Mouse (Mus musculus) lung, embryonic 16.5 days (tissue): ENCODE measurements at regions not wholly inside any gene's neighbourhood (a gene's known extent, or its start where the extent isn't known, plus 50 kb on each side); places are given as distances from the start of the nearest gene placed in this dataset.
A peak's percentile ranks its signal among the peaks of the same experiment; 100 is the strongest.

ENCODE experiments used
- ATAC-seq: fragments of 200-750 bp; cut with Nextera tagmentation; 2 replicates; pipeline ENCODE4 v1.8.0; 2017; ENCODE audit warnings: low read depth, mild to moderate bottlenecking, moderate library complexity
- H3K27ac ChIP-seq: fragments of 300-500 bp; sonication (generic); 2 replicates; pipeline ENCODE4 v1.5.1; 2014; ENCODE audit warnings: mild to moderate bottlenecking, control low read depth, low read length
- H3K27me3 ChIP-seq: fragments of 300-500 bp; sonication (generic); 2 replicates; pipeline ENCODE4 v1.6.1; 2014; ENCODE audit warnings: low read depth, low read length, mixed read lengths; ENCODE audit not compliant: control insufficient read depth, insufficient read depth
- H3K36me3 ChIP-seq: fragments of 300-500 bp; sonication (generic); 2 replicates; pipeline ENCODE4 v1.6.1; 2014; ENCODE audit warnings: low read length; ENCODE audit not compliant: control insufficient read depth, insufficient read depth
- H3K4me1 ChIP-seq: fragments of 300-500 bp; sonication (generic); replicated peaks from 2 replicates; pipeline ENCODE4 v1.6.1; 2014; ENCODE audit warnings: low read length, mixed read lengths; ENCODE audit not compliant: control insufficient read depth, insufficient read depth
- H3K4me2 ChIP-seq: fragments of 300-500 bp; sonication (generic); 2 replicates; pipeline ENCODE4 v1.6.1; 2014; ENCODE audit warnings: low read depth, low read length, control low read depth
- H3K4me3 ChIP-seq: fragments of 300-500 bp; sonication (generic); 2 replicates; pipeline ENCODE4 v1.5.1; 2014; ENCODE audit warnings: mild to moderate bottlenecking, low read length, control low read depth
- H3K9ac ChIP-seq: fragments of 300-500 bp; sonication (generic); 2 replicates; pipeline ENCODE4 v1.6.1; 2014; ENCODE audit warnings: low read length, control low read depth
- H3K9me3 ChIP-seq: fragments of 300-500 bp; sonication (generic); 2 replicates; pipeline ENCODE4 v1.6.1; 2016; ENCODE audit warnings: low read length; ENCODE audit not compliant: control insufficient read depth
- WGBS: fragments of 180-500 bp; shearing (Covaris S2); extraction: QIAGEN DNeasy Blood & Tissue Kit; methylation state at CpG from one replicate; pipeline ENCODE4 v1.1.7; 2014; 5-methylcytosine and 5-hydroxymethylcytosine counted together

DNA sequence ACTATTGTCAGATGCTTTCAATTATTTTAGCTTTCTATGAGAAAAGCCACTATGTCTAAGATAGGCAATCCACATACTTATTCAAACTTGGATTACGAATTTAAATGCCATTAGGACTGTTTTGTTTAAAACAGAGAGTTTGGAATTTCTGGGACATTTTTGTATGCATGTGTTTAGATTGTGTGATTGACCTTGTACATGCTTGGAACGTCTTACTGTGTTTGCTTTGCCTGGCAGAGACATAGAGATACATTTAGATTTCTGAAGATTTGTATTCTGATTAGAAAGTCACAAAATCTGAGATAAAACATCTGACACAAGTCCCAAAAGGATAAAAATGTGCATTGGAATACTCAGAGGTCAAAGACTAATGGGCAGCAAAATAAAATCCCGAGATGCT is 784.3 kb downstream of the Flrt2 start:
- Histone ChIP-seq H3K4me1 (no peaks in the 10 kb centered on the region), H3K36me3 (no peaks in the 10 kb centered on the region), H3K27ac (no peak overlapping the region), H3K4me3 (no peak overlapping the region), H3K9me3 (no peaks in the 10 kb centered on the region), H3K4me2 (no peak overlapping the region), H3K27me3 (no peaks in the 10 kb centered on the region), H3K9ac (no peak overlapping the region)
- ATAC-seq = peak; percentile 62
- 14% methylated on average over 3 of the region's 3 CpGs for WGBS

DNA sequence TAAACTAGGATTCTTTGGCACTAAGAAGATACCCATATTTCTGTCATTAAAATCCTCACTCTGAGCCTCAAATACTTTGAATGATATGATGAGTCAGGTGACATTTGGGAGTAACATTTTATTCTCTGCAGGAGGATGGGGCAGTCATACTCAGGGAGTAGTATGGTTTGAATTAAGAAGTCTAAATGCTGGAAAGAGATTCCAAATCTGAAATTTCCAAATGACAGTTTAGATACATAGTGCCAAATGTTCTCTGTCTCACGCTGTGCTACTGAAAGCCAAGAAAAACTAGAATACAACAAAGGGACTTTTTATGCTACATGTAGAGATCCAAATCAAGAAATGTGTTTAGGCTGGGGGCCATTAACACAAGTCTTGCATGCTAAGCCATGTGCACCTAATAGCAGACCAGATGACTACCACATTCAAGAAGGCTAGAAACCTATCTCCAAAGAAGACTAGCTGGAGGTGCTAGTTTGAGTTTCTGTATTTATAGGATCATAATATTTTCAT is 796.5 kb downstream of the Flrt2 start:
- H3K4me1 ChIP-seq = no peaks in the 10 kb centered on the region
- 73% methylated on average over 1 of the region's 1 CpGs for WGBS
- no peak for ATAC-seq

DNA sequence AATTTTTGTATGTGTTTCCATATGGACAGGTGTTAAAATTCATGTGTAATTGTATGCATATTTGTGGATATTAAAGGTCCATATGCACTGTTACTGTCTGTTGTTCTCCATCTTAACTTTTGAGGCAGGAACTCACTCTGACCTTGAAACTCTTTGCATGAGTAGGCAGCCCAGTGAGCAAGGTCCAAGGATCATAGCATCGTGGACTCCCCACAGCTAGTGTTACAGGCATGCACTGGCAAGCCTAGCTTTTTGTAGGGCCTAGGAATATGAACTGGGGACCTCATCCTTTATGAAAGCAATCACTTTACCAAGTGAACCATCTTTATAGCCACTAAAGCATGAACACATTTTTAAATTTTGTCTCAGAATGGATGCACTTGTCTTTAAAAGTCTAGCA is 817.6 kb downstream of the Flrt2 start:
- Histone ChIP-seq H3K4me2 (no peak overlapping the region), H3K4me1 (no peaks in the 10 kb centered on the region), H3K27me3 (no peaks in the 10 kb centered on the region), H3K9ac (no peak overlapping the region), H3K36me3 (no peaks in the 10 kb centered on the region), H3K27ac (no peak overlapping the region), H3K9me3 (no peaks in the 10 kb centered on the region), H3K4me3 (no peak overlapping the region)
- 88% methylated on average over 1 of the region's 1 CpGs for WGBS
- no peak for ATAC-seq

More for the DNA sequence above, 796.5 kb downstream of the Flrt2 start:
- Histone ChIP-seq H3K36me3 (no peaks in the 10 kb centered on the region), H3K9ac (no peak overlapping the region), H3K4me2 (no peak overlapping the region), H3K27me3 (no peaks in the 10 kb centered on the region), H3K9me3 (no peaks in the 10 kb centered on the region), H3K27ac (no peak overlapping the region), H3K4me3 (no peak overlapping the region)

DNA sequence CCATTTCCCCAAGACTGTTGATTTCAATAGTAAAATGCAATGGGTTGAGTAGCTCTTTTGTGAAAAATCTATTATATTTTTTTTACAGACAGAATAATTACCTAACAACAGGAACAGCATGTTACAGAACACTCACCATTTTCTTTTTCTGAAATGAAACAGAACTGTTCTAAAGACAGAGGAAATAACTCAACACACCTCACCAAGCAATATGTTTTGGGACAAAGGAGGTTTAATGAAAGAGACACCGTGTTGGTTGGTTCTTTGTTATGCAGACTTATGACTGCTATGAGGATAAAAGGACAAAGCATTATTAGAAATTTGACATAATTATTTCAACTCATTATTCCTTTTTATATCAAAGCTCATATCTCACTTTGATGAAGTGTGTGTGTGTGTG is 866.8 kb downstream of the Flrt2 start:
- no peak for ATAC-seq
- H3K27me3 ChIP-seq = no peaks in the 10 kb centered on the region
- no peaks in the 10 kb centered on the region for H3K4me1 ChIP-seq
- no peaks in the 10 kb centered on the region for H3K36me3 ChIP-seq
- H3K4me2 ChIP-seq = no peak overlapping the region
- no peak overlapping the region for H3K9ac ChIP-seq
- no peaks in the 10 kb centered on the region for H3K9me3 ChIP-seq
- 71% methylated on average over 1 of the region's 1 CpGs for WGBS
- no peak overlapping the region for H3K4me3 ChIP-seq
- H3K27ac ChIP-seq = no peak overlapping the region

DNA sequence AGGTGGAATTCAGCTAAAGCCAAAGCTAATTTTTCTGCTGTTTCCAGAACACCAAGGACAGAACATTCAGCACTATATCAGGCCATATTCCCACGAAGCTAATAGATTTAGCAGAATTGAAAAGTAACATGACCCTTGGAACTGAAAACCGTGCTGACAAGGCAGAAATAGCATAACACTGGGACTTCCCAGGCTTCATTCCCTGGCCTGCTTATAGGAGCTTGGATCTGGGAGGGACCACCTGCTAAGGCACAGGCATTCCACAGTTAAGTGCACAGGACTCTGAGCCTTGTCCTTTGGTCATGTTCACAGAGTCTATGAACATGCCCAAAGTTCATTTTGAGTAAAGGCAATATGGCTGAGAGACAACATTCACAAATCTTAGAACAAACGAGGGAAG is 902.8 kb downstream of the Flrt2 start:
- 47% methylated on average over 3 of the region's 3 CpGs for WGBS
- no peak overlapping the region for H3K4me3 ChIP-seq
- no peak overlapping the region for H3K9ac ChIP-seq
- no peak overlapping the region for H3K27ac ChIP-seq
- no peaks in the 10 kb centered on the region; the same call in 1 of the 2 replicates for H3K9me3 ChIP-seq
- no peaks in the 10 kb centered on the region for H3K27me3 ChIP-seq
- no peak overlapping the region for H3K4me2 ChIP-seq
- H3K4me1 ChIP-seq = no peaks in the 10 kb centered on the region
- no peaks in the 10 kb centered on the region for H3K36me3 ChIP-seq
- no peak for ATAC-seq

DNA sequence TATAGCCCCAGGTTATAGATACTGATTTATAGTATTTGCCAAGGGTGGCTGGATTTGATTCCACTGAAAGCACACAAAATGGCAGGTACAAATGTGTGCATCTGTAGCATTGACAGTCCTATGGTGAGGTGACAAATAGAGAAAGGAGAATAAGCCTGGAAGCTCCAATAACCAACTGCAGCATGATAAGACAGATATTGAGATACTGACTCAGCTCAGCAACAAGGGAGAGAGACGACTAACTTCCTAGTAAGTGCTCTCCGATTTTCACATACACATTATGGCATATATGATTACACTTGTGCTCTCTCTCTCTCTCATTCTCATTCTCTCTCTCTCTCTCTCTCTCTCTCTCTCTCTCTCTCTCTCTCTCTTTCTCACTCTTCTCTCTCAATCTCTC is 923.1 kb downstream of the Flrt2 start:
- WGBS = 67% methylated on average over 2 of the region's 2 CpGs
- Histone ChIP-seq H3K4me1 (no peaks in the 10 kb centered on the region), H3K27me3 (no peaks in the 10 kb centered on the region), H3K9ac (no peak overlapping the region), H3K4me3 (no peak overlapping the region), H3K36me3 (no peaks in the 10 kb centered on the region), H3K4me2 (no peak overlapping the region), H3K27ac (no peak overlapping the region), H3K9me3 (no peaks in the 10 kb centered on the region)
- no peak for ATAC-seq

DNA sequence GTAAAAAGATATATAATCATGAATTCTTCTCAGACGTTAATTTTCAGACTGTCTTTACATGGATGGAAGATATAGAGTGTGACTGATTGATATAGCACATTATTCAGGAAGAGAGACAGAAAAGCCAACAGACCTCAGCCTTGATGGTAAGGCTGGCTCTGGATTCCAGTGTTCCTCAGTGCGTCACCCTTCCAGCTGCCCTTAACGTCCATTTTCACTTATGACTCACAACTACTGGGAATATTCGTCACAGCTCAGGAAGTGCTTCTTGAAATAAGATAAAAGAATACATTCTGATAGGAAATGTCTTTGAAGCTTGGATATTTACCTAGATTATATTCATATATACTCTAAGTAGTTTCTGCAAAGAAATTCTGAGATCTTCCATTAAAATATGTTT is 923.8 kb downstream of the Flrt2 start:
- Histone ChIP-seq H3K9me3 (no peaks in the 10 kb centered on the region), H3K9ac (no peak overlapping the region), H3K4me2 (no peak overlapping the region), H3K27ac (no peak overlapping the region), H3K4me1 (no peaks in the 10 kb centered on the region), H3K27me3 (no peaks in the 10 kb centered on the region), H3K4me3 (no peak overlapping the region), H3K36me3 (no peaks in the 10 kb centered on the region)
- 61% methylated on average over 4 of the region's 4 CpGs for WGBS
- ATAC-seq = no peak

DNA sequence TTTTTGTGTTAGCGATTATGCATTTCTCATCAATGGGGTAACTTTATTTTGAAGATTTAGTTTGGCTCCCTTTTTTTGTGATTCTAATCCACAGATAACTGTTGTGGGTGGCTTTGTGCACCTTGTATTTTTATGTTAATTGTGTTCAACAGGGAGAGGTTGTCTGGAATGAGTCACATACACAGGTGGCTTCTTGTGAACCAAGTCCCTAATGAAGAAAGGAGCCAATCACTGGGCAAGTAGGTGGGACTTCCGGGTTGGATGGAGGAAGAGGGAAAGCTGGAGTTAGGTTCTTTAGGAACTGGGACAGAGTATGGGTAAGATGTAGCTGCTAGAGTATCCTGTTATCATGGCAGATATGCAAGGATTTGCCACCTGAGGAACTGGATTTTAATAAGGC is 925.2 kb downstream of the Flrt2 start:
- WGBS = 100% methylated on average over 2 of the region's 2 CpGs
- Histone ChIP-seq H3K9ac (no peak overlapping the region), H3K4me3 (no peak overlapping the region), H3K4me1 (no peaks in the 10 kb centered on the region), H3K9me3 (no peaks in the 10 kb centered on the region), H3K27me3 (no peaks in the 10 kb centered on the region), H3K36me3 (no peaks in the 10 kb centered on the region), H3K27ac (no peak overlapping the region), H3K4me2 (no peak overlapping the region)
- no peak for ATAC-seq
